Mouse (Mus musculus) layer of hippocampus, adult 18-20 months (tissue): Measurements from ENCODE around the gene Nolc1. TPM values are rescaled to one million over a fixed set of nuclear protein-coding genes. Genes with fewer than 3 reads are reported as not detected.

Experiments
- DNase-seq, 2 experiments: peaks; one replicate each; pipeline ENCODE4 v3.0.0; 2022; ENCODE audit warnings: low spot score in 2 of 2
- total RNA-seq, 2 experiments: library from RNA; stranded (reverse); gene quantifications; 2 replicates each; pipeline ENCODE4 v1.2.3; 2021

Gene Nolc1
- total RNA-seq, 2 experiments from 2014 or later, result 56.2 to 56.4 TPM

DNA sequence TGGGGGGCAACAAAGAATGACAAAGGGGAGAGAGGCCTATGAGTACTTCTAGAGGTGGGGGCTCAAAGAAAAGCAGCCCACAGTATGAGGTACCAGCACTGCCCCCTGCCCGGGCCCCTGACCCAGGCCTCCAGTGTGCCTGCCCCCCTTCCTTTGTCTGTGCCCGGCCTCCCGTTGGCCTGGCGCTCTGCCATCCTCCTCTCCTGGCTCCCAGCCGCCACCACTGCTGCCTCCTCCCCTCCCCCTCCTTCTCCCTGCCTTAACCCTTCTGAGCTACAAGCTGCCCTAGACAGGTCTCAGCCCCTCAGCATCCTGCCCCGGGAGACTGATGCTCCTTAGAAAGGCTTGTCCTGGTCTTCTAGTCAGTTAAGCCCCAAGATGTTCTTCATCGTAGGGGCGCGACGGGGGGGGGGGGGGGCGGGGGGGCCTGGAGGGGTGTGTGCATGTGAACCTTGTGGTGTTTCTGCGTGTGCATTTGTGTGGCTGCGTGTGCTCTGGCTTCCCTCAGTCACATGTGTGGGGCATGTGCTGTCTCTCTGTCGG is 33.7 kb upstream of the Nolc1 start:
- DNase-seq, result peak in 1 of 2 experiments; percentile 85

DNA sequence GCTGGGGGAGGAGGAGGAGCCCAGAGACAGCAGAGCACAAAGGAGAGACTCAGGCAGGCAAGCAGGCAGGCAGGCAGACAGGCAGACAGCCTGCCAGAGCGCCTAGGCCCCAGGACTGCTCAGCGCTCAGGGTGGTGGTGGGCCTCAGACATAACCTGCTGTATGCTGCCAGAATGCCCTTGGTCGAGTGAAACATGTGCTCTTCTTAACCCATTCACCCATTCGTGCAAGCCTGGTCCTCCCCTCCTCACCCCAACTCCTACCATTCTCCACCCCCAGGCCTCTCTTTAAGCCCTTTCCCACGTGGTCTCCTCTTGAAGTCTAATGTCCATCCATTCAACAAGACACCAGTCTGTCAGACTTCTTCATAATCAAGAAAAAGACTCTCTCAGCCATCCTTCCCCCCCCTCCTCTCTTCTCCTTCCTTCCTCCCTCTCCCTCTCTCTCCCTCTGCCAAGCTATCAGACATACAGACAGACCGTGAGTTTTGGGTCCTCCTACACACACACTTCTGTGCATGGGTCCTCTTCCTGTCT is 33.1 kb upstream of the Nolc1 start:
- DNase-seq, result peak in 1 of 2 experiments; percentile 74

DNA sequence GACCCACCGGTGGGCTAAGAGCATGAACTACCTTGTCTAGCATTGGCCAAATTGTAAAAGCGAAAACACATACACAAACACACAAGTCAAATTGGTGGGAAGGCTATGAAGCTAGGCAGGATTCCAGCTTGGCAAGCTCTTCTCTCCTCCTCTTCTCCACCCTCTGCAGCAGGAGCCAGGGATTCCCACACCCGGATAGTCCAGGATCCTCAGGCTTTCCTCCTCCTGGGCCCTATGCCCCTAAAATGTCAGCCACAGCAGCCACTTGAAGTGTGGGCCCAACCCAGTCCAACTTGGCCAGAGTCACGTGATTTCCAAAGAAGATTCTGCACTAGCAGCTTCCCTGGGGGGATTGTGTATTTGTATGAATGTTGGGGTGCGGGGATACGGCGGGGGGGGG is 32.3 kb upstream of the Nolc1 start:
- peak in 1 of 2 experiments; percentile 46 for DNase-seq

DNA sequence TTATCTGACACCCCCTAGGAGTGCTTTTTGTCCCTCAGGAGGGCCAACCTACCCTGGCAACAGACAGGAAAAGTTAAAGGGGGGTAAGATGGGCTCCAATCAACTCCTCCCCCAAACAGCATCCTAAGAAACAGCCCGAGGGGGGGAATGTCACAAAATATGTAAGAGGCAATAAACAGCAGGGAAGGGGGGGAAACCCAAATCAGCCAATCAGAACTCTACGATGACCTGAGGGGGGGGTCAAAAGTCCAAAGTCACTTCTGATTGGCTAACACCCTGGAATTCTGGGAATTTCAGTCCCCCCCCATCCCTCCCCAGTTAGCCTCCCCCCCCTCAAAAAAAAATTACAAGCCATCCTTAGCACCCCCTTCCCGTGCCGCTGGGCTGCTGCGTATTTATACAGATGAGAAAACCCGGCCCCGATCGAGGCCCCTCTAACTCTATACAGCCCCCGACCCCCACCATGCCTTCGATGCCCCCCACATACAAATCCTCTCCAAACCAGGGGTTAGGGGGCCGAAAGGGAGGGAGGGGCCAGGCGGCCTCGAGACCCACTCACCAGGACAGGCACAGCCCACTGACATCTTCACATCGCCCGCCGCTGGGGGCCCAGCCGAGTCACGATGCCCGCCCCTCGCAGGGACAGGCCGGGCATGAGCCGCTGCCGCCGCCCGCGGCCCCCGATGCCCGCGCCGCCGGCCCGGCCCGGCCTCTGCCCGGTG is 31.2 kb upstream of the Nolc1 start, which contains the start of gene Pprc1:
TSS of gene Pprc1 (plus strand) at position 616 of the 722 bp plus-strand sequence.
- DNase-seq, result peak in 1 of 2 experiments; percentile 48

DNA sequence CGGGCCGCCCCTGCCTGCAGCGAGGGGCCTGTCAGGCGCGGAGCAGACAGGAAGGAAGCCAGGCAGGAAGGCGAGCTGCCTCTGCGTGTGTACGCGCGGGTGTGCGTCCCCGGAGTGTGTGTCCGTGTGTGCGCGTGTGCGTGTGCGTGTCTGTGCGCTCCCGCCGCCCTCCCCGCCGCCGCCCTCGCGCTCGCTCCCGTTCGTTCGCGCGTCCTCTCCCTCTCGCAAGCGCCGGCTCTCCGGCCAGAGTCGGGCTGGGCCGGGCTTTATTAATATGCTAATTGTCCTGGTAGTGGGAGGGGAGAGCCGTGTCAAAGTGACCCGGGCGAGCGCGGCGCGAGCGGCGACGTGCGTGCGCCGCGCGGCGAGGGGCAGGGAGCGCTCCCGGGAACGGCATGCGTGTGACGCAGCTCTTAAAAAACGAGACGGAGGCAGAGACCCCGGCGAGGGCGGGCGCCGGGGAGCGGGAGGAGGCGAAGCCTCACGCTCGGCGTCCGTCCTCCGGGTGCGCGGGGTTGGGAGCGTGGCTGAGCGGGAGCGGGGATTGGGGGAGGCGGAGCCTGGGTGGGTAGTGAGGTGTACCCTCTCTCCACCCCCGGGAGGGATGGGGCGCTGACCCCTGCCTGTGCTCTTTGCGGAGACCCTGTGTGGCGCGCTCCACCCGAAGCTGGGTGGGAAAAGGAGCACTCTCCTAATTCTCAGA is 30.5 kb upstream of the Nolc1 start, which contains the start of gene Ldb1:
TSS of gene Ldb1 (minus strand) at position 222 of the 703 bp plus-strand sequence.
- DNase-seq, result peak; percentile 78 to 88

DNA sequence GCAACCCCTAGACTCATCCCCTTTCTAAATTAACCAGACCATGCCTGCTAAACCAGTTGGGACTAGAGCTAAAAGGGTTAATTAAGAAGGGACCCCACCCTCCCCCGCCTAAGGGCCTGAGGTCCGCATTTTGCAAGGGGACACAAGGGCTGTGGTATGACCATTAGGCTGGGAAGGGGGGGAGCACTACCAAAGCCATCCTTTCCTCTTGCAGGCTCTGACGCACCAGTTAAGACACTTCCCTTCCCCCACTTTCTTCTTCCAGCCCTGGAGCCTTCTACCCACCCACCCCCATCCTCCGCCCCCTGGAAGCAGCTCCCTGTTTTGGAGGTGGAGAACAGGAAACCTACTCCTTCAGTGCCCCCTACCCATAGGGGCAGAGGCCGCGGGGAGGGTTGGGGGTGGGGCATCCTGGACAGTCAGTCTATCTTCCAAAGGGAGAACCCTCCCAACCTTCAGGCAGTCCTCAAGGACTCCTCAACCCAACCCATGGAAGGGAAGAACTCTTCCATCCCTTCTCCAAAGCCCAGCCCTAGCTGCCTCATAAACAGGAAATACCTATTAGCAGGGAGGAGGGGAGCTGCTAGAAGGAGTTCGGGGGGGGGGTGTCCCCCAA is 29.9 kb upstream of the Nolc1 start:
- DNase-seq, result peak in 1 of 2 experiments; percentile 57

DNA sequence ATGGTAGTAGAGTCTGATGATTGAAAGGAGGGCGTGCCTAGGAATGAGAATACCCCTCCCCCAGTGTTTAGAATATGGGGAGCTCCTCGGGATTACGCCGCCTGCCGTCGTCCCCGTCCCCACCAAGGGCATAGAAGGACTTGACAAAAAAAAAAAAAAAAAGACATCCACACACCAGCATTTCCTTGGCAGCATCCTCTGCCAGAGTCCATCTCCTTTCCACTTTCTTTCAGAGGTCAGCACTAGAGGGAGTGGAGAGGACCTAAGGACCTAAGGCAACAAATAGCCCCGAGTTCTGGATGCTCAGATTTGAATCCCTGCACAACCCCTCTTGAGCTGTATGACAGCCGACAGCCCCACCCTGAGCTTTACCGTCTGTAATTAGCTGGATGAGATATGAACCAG is 29.0 kb upstream of the Nolc1 start:
- no peak for DNase-seq

DNA sequence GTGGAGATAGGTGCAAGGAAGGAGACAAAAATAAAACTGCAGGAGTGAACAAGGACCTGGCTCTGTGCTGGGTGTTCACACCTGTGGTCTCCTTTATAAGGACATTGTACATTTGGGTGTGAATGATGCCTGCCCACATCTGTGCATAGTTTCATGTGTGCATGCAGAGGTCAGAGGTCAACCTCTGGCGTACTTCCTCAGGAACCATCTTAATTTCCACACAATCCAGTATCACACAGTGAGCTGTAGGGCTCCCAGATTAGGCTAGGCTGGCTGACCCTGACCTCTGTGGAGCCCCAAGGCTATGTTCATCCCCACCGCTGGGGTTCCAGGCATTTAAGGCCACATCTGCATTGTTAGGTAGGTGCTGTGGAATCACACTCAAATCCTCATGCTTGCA is 28.2 kb upstream of the Nolc1 start:
- no peak for DNase-seq

DNA sequence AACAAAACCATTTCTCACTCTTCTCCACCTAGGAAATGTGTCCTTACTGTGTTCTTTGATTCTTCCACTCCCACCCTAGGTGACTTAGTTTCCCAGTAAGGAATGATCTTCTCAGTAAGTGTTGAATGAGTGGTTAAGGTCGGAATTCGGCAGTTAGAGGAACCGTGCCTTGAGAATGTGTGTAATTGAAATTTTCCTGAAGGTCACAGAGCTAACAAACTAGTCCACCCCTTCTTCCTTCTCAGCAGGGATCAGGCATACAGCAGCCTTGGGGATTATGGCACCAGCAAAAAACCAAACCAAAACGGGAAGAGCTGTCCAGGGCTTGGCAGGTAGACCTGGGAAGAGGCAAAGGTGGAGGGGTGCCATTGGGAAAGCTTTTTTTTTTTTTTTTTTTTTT is 26.5 kb upstream of the Nolc1 start:
- no peak for DNase-seq

DNA sequence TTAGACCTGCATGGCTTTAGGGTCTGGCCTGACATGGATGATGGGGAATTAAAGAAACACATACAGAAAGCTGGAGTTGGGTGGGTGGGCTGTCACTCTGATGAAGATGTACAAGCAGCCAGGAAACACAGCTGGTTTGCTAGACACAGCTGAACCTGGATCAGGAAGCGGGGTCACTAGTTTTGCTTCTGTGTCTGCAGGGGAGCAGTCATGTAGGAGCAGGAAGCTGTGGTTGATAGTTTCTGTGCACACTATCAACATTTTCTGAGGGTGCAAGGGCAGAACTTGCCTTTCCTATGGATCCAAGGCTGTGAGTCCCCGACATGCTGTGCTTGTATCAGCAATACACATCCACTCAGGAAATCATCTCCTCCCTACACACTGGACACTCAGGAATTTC is 25.2 kb upstream of the Nolc1 start:
- DNase-seq, result no peak

DNA sequence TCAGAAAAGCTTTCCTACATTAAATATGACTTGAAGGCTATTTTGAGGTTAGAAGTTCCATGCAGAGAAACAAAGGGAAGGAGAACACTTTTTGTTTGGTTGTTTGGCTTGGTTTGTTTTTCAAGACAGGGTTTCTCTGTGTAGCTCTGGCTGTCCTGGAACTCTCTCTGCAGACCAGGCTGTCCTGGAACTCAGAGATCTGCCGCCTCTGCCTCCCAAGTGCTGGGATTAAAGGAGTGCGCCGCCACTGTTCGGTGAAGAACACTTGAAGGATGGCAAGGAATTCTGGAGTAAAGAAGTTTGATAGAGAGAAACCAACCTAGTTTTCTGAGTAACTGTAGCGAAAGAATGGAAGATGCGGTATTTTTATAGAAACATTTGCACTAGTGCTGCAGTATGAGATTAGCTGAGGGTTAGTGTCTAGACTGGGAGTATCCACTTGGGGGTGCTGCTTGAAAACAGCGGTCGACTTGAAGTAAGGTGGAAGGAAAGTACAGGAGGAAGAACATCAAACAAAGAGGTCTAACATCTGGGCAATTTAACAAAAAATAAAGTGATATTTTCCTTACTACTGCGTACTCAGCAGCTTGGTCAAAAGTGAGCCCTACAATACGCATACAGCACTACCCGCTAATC is 19.8 kb upstream of the Nolc1 start:
- DNase-seq, result no peak

DNA sequence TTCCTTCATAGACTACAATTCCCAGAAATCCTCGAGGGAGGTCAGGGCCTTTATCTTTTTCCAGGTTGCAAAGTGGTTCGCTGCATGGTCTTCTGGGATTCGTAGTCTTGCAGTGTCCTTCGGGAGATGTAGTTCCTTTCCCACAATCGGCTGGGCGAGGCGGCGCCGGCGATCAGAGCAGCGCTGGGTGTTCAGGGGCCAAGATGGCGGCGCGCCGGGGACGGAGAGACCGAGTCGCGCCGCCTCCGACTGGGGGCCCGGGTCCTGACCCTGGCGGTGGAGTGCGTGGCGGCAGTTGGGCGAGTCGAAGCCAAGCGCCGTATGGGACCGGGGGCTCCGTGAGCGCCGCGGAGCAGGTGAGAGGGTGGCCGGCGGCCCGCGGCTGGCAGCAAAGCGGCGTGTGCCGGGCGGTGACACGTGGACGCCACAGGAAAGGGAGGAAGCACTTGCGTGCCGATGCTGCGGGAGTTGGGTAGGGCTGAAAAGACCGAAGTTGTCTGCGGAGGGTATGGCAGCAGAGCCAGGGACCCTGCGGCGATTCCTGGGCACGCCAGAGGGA is 19.2 kb upstream of the Nolc1 start:
- peak; percentile 91 to 97 for DNase-seq

DNA sequence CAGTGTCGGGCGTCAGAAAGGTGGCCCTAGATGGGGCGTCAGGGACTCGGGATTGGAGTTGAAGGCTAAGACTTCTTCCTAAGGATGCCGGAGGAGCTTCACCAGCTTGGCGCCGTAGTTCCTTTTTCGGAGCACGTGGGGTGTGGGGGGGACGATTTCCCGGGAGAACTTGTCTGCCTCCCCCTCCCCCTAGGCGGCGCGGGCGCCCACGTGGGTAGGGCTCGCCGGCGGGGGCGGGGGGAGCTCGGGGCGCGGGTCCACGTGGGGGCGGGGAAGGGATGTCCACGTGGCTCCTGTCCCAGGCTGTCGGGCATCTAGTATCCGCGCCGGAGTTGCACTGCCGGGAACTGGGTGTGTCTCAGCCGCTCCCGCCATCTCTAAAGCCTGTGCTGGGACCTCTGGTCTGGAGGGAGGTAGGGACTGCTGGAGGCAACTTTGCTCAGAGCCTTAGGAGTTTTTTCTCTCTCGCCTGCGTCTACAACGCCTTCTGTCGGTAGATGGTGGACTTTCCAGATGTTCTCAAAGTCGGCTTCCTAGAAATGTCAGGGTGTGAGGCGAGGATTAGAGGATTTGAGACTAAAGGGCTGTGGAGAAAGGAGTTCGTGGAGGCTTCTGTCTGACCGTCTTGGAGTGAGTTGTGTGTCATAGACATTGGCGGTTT is 18.6 kb upstream of the Nolc1 start:
- peak in 1 of 2 experiments; percentile 75 for DNase-seq

DNA sequence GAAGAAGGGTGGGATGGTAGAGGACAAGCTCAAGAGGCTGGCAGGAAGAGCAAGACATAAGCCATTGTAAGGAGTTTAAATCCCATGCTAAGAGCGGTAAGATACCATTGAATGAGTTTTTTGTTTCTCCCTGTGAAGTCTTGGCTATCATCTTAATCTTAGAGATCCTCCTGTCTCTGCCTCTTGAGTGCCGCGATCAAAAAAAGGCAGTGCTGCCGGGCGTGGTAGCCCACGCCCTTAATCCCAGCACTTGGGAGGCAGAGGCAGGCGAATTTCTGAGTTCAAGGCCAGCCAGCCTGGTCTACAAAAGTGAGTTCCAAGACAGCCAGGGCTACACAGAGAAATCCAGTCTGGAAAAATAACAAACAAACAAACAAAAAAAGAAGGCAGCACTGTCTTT is 17.2 kb upstream of the Nolc1 start:
- DNase-seq, result no peak

DNA sequence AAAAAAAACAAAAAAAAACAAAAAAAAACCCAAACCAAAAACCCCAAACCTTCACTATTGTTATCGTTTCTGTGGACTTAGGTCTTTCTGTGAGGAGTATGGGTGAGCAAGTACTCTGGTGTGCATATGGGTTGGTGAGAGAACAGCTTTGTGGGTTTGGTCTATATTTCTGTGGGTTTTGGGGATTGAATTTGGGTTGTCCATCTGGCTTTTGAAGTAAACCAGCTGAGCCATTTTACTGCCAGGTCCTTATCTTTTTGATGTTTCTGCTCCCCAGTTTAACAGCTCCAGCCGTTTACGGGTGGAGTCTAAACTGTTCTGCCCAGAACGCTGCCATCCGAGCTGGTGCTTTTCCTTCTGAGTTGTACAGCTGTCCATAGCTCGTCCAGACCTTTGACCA is 14.8 kb upstream of the Nolc1 start:
- no peak for DNase-seq

DNA sequence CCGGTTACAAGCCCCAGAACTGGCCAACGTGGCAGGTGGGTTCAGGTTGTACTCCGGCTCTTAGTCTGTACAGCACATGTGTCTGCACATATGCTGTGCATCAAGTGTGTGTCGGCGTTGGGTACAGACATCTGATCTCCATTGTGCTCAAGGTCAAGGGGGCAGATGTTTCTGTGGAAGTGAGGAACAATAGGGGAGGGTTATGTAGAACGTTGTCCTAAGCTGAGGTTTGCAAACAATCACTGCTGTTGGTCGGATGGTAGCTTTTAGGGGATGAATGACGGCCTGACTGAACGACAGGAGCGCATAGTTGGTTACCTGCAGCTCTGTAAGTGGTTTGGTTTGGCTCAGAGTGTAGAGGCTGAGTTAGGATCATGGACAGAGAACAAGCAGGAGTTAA is 7.6 kb upstream of the Nolc1 start:
- no peak for DNase-seq

DNA sequence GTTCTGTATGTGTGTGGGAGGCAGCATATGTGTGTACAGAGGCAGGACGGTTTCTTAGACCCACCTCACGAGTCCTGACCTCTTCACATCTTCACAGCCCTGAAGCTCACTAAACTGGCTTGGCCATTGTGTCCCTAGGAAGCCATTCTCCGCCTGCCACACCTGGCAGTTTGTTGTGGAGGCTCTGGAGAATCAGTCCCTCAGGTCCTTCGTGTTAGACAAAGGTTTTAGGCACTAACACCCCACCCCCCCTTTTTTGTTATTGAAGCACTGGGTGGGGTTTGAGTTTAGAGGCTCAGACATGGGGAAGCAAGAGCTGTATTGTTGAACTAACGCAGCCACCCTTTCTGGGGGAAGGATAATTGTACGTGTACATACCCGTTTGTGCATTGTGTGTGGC is 2.4 kb upstream of the Nolc1 start:
- DNase-seq, result no peak

DNA sequence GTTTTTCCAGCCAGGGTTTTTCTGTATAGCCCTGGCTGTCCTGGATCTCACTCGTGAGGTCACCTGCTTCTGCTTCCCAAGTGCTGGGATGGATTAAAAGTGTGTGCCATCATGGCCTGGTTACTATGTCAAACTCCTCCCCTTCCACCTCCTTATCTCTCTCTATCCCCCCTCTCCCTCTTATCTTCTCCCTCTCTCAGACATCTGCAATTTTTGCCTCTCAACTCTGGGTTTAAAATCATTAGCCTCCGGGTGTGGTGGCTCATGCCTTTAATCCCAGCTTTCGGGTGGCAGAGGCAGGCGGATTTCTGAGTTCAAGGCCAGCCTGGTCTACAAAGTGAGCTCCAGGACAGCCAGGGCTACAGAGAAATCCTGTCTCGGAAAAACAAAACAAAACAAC is 1.4 kb upstream of the Nolc1 start:
- DNase-seq, result no peak

DNA sequence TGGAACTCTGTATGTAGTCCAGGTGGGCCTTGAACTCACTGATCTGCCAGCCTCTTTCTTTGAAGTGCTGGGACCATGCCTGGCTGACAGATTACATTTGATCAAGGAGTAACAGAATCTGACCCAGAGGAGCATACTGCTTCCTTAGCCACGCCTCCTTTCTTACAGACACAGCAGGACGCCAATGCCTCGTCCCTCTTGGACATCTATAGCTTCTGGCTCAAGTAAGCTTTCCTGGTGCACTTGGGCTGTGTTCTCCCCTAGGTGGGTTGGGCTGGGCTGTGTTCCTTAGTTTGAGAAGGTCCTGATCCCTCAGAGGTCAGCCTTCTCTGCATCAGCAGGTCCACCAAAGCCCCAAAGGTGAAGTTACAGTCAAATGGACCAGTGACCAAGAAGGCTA is 2.9 kb downstream of the Nolc1 start:
- DNase-seq, result no peak

DNA sequence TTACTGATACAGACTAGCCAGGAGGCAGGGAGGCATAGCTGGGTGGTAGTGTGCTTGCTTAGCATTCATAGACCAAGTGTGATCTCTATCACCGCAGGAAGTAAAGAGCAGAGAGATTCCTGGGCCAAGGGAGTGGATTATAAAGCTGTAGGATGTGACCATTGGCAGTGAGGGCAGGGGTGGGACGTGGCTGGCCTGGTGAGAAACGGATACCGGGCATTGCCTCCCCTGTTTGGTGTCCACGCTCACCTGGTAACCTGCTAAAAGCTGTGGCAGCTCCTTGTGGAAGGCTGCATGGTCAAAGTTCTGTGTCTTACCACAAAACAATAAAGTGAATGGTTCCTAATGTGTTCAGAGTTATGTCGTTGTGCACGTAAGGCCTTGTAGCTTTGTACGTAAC is 9.5 kb downstream of the Nolc1 start:
- DNase-seq, result no peak
